Mouse (Mus musculus) forebrain, embryonic 16.5 days (tissue): ENCODE measurements at regions not wholly inside any gene's neighbourhood (a gene's known extent, or its start where the extent isn't known, plus 50 kb on each side); places are given as distances from the start of the nearest gene placed in this dataset.

Experiments used
- ATAC-seq: fragments of 200-750 bp; cut with Nextera tagmentation; 2 replicates; pipeline ENCODE4 v1.8.0; 2017; ENCODE audit warnings: mild to moderate bottlenecking, moderate library complexity
- H3K27ac ChIP-seq: fragments of 300-500 bp; sonication (generic); 2 replicates; pipeline ENCODE4 v1.5.1; 2014; ENCODE audit warnings: low read length, control low read depth
- H3K27me3 ChIP-seq: fragments of 300-500 bp; sonication (generic); replicated peaks from 2 replicates; pipeline ENCODE4 v1.6.1; 2014; ENCODE audit warnings: low read length; ENCODE audit not compliant: control insufficient read depth, insufficient read depth
- H3K36me3 ChIP-seq: fragments of 300-500 bp; sonication (generic); 2 replicates; pipeline ENCODE4 v1.6.1; 2014; ENCODE audit not compliant: control insufficient read depth, insufficient read depth
- H3K4me1 ChIP-seq: fragments of 300-500 bp; sonication (generic); replicated peaks from 2 replicates; pipeline ENCODE4 v1.6.1; 2014; ENCODE audit warnings: low read length; ENCODE audit not compliant: control insufficient read depth, insufficient read depth
- H3K4me2 ChIP-seq: fragments of 300-500 bp; sonication (generic); 2 replicates; pipeline ENCODE4 v1.6.1; 2014; ENCODE audit warnings: mild to moderate bottlenecking, low read length, control low read depth
- H3K4me3 ChIP-seq: fragments of 300-500 bp; sonication (generic); replicated peaks from 2 replicates; pipeline ENCODE4 v1.5.1; 2014; ENCODE audit warnings: mild to moderate bottlenecking, low read length, control low read depth
- H3K9ac ChIP-seq: fragments of 300-500 bp; sonication (generic); replicated peaks from 2 replicates; pipeline ENCODE4 v1.6.1; 2014; ENCODE audit warnings: low read depth, low read length, control low read depth
- H3K9me3 ChIP-seq: fragments of 300-500 bp; sonication (generic); 2 replicates; pipeline ENCODE4 v1.6.1; 2016; ENCODE audit warnings: low read length; ENCODE audit not compliant: control insufficient read depth
- WGBS: fragments of 180-500 bp; shearing (Covaris S2); extraction: QIAGEN DNeasy Blood & Tissue Kit; methylation state at CpG from one replicate; pipeline ENCODE4 v1.1.7; 2014; 5-methylcytosine and 5-hydroxymethylcytosine counted together

DNA sequence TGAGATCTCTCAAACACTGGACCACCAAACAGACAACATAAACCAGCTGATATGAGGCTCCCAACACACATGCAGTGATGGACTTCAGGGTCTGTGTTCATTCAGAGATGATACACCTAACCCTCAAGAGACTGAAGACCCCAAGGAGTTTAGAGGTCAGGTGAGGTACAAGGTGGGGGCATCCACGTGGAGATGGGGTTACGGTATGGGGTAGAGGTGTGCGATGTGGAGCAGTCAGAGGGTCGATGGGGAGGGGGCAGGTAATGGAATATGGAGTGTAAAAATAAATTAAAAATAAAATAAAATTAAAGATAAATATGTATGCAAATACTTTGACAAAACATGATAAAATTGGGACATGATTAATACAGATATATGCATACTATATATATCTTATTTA, 467.8 kb downstream of the Slitrk5 start:
- ATAC-seq: no peak
- no peaks in the 10 kb centered on the region for H3K27me3 ChIP-seq
- H3K9me3 ChIP-seq: no peaks in the 10 kb centered on the region
- no peak overlapping the region for H3K27ac ChIP-seq
- no peak overlapping the region for H3K9ac ChIP-seq
- H3K36me3 ChIP-seq: no peaks in the 10 kb centered on the region
- no peak overlapping the region for H3K4me3 ChIP-seq
- WGBS: 94% methylated on average over 4 of the region's 4 CpGs
- H3K4me1 ChIP-seq: no peaks in the 10 kb centered on the region
- no peak overlapping the region for H3K4me2 ChIP-seq

DNA sequence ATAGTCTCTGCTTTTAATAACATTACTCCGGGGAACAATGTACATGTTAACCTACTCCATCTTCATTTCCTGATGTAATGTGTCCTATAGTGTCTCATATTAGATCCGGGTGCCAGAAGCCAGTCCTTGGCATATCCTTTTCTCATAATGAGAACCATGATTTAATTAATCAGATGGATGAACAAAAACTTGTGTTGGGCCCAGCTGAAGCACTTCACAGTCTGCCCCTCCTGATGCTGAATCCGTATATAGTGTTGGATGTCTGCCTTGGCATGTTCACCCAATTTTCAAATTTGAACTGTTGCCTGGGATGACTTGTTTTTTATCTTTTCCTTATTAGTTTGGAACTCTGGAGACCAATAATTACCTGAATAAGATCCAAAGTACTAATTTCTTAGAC, 479.1 kb downstream of the Slitrk5 start:
- ATAC-seq: peak; percentile 70
- H3K9me3 ChIP-seq: no peaks in the 10 kb centered on the region
- 58% methylated on average over 3 of the region's 3 CpGs for WGBS
- no peaks in the 10 kb centered on the region for H3K36me3 ChIP-seq
- H3K9ac ChIP-seq: no peak overlapping the region
- H3K27ac ChIP-seq: no peak overlapping the region
- H3K4me1 ChIP-seq: no peaks in the 10 kb centered on the region
- H3K4me3 ChIP-seq: no peak overlapping the region
- H3K4me2 ChIP-seq: no peak overlapping the region
- H3K27me3 ChIP-seq: no peaks in the 10 kb centered on the region
